Mouse (Mus musculus): ENCODE results near the gene Gcdh. TPM values are rescaled to one million over a fixed set of nuclear protein-coding genes. Genes with fewer than 3 reads are reported as not detected.

Gcdh gene
- 37.2 and 37.3 TPM in 2 replicates for polyA plus RNA-seq (2015; fragmentation: Nextera tagmentation; extraction: Ambion mirVana)

- Histone ChIP-seq H3K27me3 (peaks cover 4% of the 10 kb centered on the region), H3K9me3 (no peaks in the 10 kb centered on the region), H3K27ac (replicated peaks) (no peak within 1 kb of the TSS; the same call in 1 of the 2 replicates), H3K4me3 (peak within 1 kb of the TSS; percentile 71), H3K4me2 (peak within 1 kb of the TSS; percentile 82), H3K36me3 (peaks cover 19% of the 10 kb centered on the region), H3K9ac (peak within 1 kb of the TSS; percentile 79), H3K4me1 (replicated peaks) (peaks cover 20% of the 10 kb centered on the region)
- WGBS: under 1% methylated on average over 11 of the region's 11 CpGs
- peak; percentile 99 for ATAC-seq (ENCODE audit: low read depth)
Observed at GRCm38 (mm10) chr8:84893709-84894134, at the start of gene Gcdh. TSS of gene Gcdh (minus strand) at chr8:84893921.

- ATAC-seq (ENCODE audit: low read depth): no peak
- H3K4me1 ChIP-seq (replicated peaks): peaks cover 37% of the 10 kb centered on the region
- H3K4me3 ChIP-seq: peak overlapping the region; percentile 73
- H3K9ac ChIP-seq: peak overlapping the region; percentile 94; the same call in 1 of the 2 replicates
- H3K36me3 ChIP-seq: peaks cover under 1% of the 10 kb centered on the region
- peak overlapping the region; percentile 40; the same call in 1 of the 2 replicates for H3K27ac ChIP-seq (replicated peaks)
- H3K4me2 ChIP-seq: peak overlapping the region; percentile 90
- 64% methylated on average over 13 of the region's 13 CpGs for WGBS
- H3K27me3 ChIP-seq: peaks cover 51% of the 10 kb centered on the region
- H3K9me3 ChIP-seq: no peaks in the 10 kb centered on the region
Observed at GRCm38 (mm10) chr8:84937620-84938485, 44.1 kb upstream of the Gcdh start.

DNA sequence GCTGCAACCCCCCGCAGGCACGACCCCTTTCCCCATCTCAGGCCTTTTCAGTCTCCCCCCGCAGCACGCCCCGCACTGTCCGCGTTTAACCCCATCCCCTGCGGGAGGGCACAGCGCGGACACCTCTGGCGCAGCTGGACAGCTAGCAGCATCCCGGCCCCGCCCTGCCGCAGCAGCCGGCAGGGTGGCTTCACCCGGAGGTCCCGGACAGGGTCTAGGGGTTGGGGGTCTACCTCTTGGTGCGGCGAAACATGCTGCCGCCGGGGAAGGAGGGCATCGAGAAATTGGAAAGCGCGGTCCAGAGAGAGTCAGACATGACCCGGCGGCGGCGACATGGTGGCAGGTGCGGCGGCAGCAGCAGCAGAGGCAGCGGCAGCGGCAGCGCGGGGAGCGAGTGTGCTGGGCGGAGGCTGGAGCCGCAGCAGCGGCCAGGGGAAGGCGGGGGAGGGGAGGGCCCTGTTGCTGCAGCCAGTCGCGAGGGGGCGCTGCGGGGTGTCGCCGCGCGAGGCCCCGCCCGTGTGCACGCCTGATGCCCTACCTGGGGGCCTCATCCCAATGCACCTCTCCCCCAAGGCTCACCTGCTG, 43.3 kb upstream of the Gcdh start, which contains the start of gene Mast1:
TSS of gene Mast1 (minus strand) at position 398 of the 585 bp plus-strand sequence.
- peak; percentile 55 for ATAC-seq (ENCODE audit: low read depth)
- Histone ChIP-seq H3K4me2 (peak within 1 kb of the TSS; percentile 90), H3K4me3 (peak within 1 kb of the TSS; percentile 73), H3K9ac (peak within 1 kb of the TSS; percentile 94), H3K27ac (replicated peaks) (peak within 1 kb of the TSS; percentile 98), H3K9me3 (no peaks in the 10 kb centered on the region), H3K36me3 (peaks cover 9% of the 10 kb centered on the region), H3K4me1 (replicated peaks) (peaks cover 37% of the 10 kb centered on the region), H3K27me3 (peaks cover 53% of the 10 kb centered on the region)
- under 1% methylated on average over 50 of the region's 50 CpGs for WGBS

GRCm38 (mm10) chr8:84936041-84936961, 42.6 kb upstream of the Gcdh start:
- Histone ChIP-seq H3K36me3 (peaks cover 16% of the 10 kb centered on the region), H3K4me2 (peak overlapping the region; percentile 90), H3K4me1 (replicated peaks) (peaks cover 37% of the 10 kb centered on the region), H3K9ac (peak overlapping the region; percentile 94), H3K4me3 (peak overlapping the region; percentile 73), H3K9me3 (no peaks in the 10 kb centered on the region), H3K27me3 (peaks cover 57% of the 10 kb centered on the region), H3K27ac (replicated peaks) (peak overlapping the region; percentile 98)
- peak; percentile 55 for ATAC-seq (ENCODE audit: low read depth)
- 19% methylated on average over 23 of the region's 23 CpGs for WGBS

DNA sequence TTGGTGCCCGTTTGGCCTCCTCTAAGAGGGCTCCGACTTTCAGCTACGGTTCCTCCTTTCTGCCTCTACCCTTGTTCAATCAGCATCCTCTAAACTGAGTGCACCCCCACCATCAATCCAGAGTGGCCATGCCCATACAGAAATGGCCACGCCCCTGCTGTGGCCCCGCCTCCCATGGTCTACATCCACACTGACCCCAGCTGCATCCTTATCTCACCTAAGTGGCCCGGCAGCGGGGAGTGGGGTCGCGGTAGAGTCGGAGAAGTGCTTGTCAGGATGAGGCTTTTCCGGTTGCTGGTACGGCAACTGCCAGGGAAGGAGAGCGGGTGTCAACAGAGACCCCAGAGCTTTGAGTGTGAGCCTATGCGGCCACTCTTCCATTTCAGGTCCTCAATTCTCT, 41.8 kb upstream of the Gcdh start:
- Histone ChIP-seq H3K9ac (peak overlapping the region; percentile 94), H3K27ac (replicated peaks) (peak overlapping the region; percentile 98), H3K4me3 (peak overlapping the region; percentile 73), H3K9me3 (no peaks in the 10 kb centered on the region), H3K36me3 (peaks cover 24% of the 10 kb centered on the region), H3K27me3 (peaks cover 55% of the 10 kb centered on the region), H3K4me2 (peak overlapping the region; percentile 90), H3K4me1 (replicated peaks) (peaks cover 37% of the 10 kb centered on the region)
- WGBS: 4% methylated on average over 14 of the region's 14 CpGs
- ATAC-seq (ENCODE audit: low read depth): peak; percentile 36; the same call in 1 of the 2 replicates

DNA sequence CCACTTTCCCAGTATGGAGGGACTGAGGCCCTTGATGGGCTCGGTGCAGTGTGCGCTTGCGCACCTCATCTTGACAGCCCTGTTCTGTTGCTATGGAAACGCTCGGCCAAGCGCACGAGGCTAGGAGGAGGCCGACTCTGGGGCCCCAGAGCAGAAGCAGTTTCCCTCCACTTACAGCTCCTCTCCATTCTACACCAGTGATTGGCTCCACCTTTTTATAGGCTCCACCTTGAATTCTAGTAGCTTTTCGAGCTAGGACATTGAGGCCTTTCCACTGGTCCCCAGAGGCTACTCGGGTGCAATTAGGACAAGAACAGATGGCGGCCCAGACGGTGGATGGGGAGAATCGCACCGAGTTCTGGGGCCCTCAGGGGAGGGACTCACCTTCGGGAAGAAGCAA, 41.1 kb upstream of the Gcdh start:
- Histone ChIP-seq H3K27me3 (peaks cover 58% of the 10 kb centered on the region), H3K4me1 (replicated peaks) (peaks cover 37% of the 10 kb centered on the region), H3K9ac (peak overlapping the region; percentile 94), H3K4me2 (peak overlapping the region; percentile 90), H3K36me3 (peaks cover 30% of the 10 kb centered on the region), H3K9me3 (no peaks in the 10 kb centered on the region), H3K4me3 (peak overlapping the region; percentile 73), H3K27ac (replicated peaks) (peak overlapping the region; percentile 98)
- WGBS: under 1% methylated on average over 15 of the region's 15 CpGs
- ATAC-seq (ENCODE audit: low read depth): peak; percentile 72

DNA sequence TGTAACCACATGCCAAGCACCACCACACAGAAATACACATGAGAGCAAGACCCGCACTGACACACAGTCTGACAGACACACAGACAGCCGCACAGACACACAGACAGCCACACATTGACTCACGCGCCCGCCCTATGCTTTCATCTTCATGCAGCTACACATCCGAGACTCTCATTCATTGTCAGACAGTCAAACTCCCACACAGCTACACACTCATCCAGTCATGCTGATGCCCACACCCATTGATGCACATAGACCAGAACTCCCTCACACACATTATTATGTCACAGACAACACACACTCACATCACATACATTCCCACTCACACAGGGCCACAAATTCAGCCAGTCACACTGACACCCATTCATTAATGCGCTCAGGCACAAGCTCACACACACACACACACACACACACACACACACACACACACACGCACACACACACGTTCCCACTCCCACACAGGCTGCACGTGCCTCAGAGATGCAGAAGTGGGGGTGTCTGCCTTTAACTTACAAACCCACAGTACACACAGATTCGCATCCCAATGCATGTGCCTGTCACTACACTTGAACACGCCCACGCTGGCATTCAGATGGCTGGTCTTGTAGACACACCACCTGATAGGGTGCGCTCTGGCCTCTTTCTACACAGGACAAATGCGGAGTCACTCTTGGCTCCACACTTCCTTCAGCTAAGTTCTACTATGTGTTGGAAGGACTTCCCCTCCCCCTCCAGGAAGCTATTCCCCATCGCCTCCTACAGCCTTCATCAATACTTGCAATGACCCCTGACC, 40.2 kb upstream of the Gcdh start:
- H3K4me3 ChIP-seq: peak overlapping the region; percentile 73
- no peak overlapping the region for H3K27ac ChIP-seq (replicated peaks)
- peaks cover 33% of the 10 kb centered on the region for H3K36me3 ChIP-seq
- peaks cover 43% of the 10 kb centered on the region for H3K4me1 ChIP-seq (replicated peaks)
- H3K9ac ChIP-seq: peak overlapping the region; percentile 94
- H3K4me2 ChIP-seq: peak overlapping the region; percentile 90
- H3K9me3 ChIP-seq: no peaks in the 10 kb centered on the region
- peaks cover 59% of the 10 kb centered on the region for H3K27me3 ChIP-seq
- WGBS: 81% methylated on average over 16 of the region's 16 CpGs
- no peak for ATAC-seq (ENCODE audit: low read depth)

- peaks cover 56% of the 10 kb centered on the region for H3K27me3 ChIP-seq
- no peak overlapping the region for H3K4me2 ChIP-seq
- ATAC-seq (ENCODE audit: low read depth): no peak
- WGBS: 85% methylated on average over 13 of the region's 13 CpGs
- H3K9me3 ChIP-seq: no peaks in the 10 kb centered on the region
- peaks cover 33% of the 10 kb centered on the region for H3K4me1 ChIP-seq (replicated peaks)
- H3K9ac ChIP-seq: no peak overlapping the region
- peaks cover 60% of the 10 kb centered on the region for H3K36me3 ChIP-seq
- H3K4me3 ChIP-seq: no peak overlapping the region
- H3K27ac ChIP-seq (replicated peaks): no peak overlapping the region
Observed at GRCm38 (mm10) chr8:84930582-84930981, 36.9 kb upstream of the Gcdh start.

GRCm38 (mm10) chr8:84928456-84929306, 35.0 kb upstream of the Gcdh start:
- H3K36me3 ChIP-seq: peaks cover 79% of the 10 kb centered on the region
- ATAC-seq (ENCODE audit: low read depth): peak; percentile 60; the same call in 1 of the 2 replicates
- H3K27me3 ChIP-seq: peaks cover 50% of the 10 kb centered on the region
- H3K9ac ChIP-seq: peak overlapping the region; percentile 50
- no peaks in the 10 kb centered on the region for H3K9me3 ChIP-seq
- H3K27ac ChIP-seq (replicated peaks): no peak overlapping the region
- peak overlapping the region; percentile 27 for H3K4me3 ChIP-seq
- 4% methylated on average over 48 of the region's 52 CpGs for WGBS
- H3K4me1 ChIP-seq (replicated peaks): peaks cover 14% of the 10 kb centered on the region
- H3K4me2 ChIP-seq: peak overlapping the region; percentile 52

DNA sequence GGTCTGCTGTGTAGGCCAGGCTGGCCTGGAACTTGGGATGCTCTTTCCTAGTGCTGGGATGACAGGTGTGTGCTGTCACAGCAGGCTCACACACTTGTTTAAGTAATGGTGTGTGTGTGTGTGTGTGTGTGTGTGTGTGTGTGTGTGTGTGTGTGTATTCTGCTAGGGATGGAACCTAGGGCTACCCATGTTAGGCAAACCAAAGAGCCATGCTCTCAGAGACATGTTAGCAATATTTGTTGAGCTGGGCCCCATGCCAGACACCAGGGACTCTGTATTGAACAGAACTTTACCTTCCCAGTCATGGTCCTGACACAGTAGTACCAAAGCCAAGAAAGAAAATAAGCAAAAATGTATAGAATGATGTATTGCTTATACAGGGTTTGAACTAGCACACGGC, 33.8 kb upstream of the Gcdh start:
- H3K4me2 ChIP-seq: no peak overlapping the region
- H3K27me3 ChIP-seq: peaks cover 46% of the 10 kb centered on the region
- ATAC-seq (ENCODE audit: low read depth): no peak
- H3K9ac ChIP-seq: no peak overlapping the region
- no peak overlapping the region for H3K4me3 ChIP-seq
- H3K27ac ChIP-seq (replicated peaks): no peak overlapping the region
- 86% methylated on average over 1 of the region's 1 CpGs for WGBS
- peaks cover 84% of the 10 kb centered on the region for H3K36me3 ChIP-seq
- no peaks in the 10 kb centered on the region for H3K9me3 ChIP-seq
- peaks cover 12% of the 10 kb centered on the region for H3K4me1 ChIP-seq (replicated peaks)
